Mouse (Mus musculus): ENCODE results near the gene Cntn4.
"Not testable (repeated sequence)": the region's sequence is repeated elsewhere in the genome, so short reads cannot be mapped to it uniquely, and the experiment has no call there.

DNA sequence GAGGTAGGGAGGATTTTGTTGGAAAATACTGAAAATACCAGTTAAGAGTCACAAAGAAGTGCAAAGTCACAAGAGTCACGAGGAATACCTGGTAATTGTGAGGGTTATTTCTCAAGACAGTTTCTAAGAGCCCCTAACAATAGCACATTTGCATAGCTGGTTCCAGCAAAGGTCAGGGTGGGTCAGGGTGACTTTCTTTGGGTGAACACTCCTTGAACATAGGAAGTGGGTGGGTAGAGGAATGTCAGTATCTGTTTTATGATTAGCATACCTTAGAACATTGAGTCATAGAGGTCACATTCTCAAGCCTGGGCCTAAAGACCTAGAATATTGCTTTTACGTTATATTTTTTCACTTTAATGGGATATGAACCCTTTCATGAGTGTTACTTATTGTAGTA lies 681.3 kb downstream of the Cntn4 start:
- not testable (repeated sequence) for TF ChIP-seq EP300, CTCF (IDR thresholded peaks at IDR 0.05; ENCODE audit: low read depth)
